Mouse (Mus musculus) spleen, adult 2 months (tissue): ENCODE results near the gene Olfr292. TPM values are rescaled to one million over a fixed set of nuclear protein-coding genes. Genes with fewer than 3 reads are reported as not detected.

ENCODE experiments used
- DNase-seq, 2 experiments: peaks; one replicate each; pipeline versions ENCODE4 v3.0.0 to v3.0.0-alpha.2; 2012 to 2021; ENCODE audit warnings: low spot score in 2 of 2, low read depth in 1 of 2
- H3K27ac ChIP-seq: fragments of 200-500 bp; 2 replicates; pipeline ENCODE4 v1.5.1; 2012; ENCODE audit warnings: low read length, inconsistent platforms; ENCODE audit not compliant: insufficient read depth
- H3K27me3 ChIP-seq: fragments of 200-500 bp; 2 replicates; pipeline ENCODE4 v1.6.1; 2012; ENCODE audit warnings: mild to moderate bottlenecking, moderate library complexity, low read length, inconsistent platforms; ENCODE audit not compliant: control insufficient read depth, insufficient read depth
- H3K36me3 ChIP-seq: fragments of 200-500 bp; 2 replicates; pipeline ENCODE4 v1.6.1; 2012; ENCODE audit warnings: mild to moderate bottlenecking, low read length, inconsistent platforms; ENCODE audit not compliant: control insufficient read depth, insufficient read depth
- H3K4me1 ChIP-seq: fragments of 200-500 bp; 2 replicates; pipeline ENCODE4 v1.6.1; 2011; ENCODE audit warnings: inconsistent platforms; ENCODE audit not compliant: control insufficient read depth, insufficient read depth, insufficient read length
- H3K4me3 ChIP-seq: fragments of 200-500 bp; 2 replicates; pipeline ENCODE4 v1.5.1; 2011; ENCODE audit warnings: mild to moderate bottlenecking, inconsistent platforms; ENCODE audit not compliant: insufficient read depth, insufficient read length; ENCODE audit errors: extremely low read depth
- CTCF ChIP-seq: fragments of 200-500 bp; IDR thresholded peaks from 2 replicates; pipeline ENCODE4 v1.5.1; 2011; ENCODE audit warnings: mild to moderate bottlenecking, inconsistent platforms; ENCODE audit not compliant: insufficient read depth, insufficient read length, insufficient replicate concordance; ENCODE audit errors: extremely low read depth
- POLR2A ChIP-seq: fragments of 200-500 bp; IDR thresholded peaks from 2 replicates; pipeline ENCODE4 v1.6.1; 2011; ENCODE audit warnings: low read depth, low read length, inconsistent platforms
- WGBS: fragments of 180-500 bp; shearing (Covaris S2); methylation state at CpG from one replicate; pipeline ENCODE4 v1.1.7; 2018; 5-methylcytosine and 5-hydroxymethylcytosine counted together
- polyA plus RNA-seq: library from polyadenylated mRNA; depleted of rRNA; stranded (reverse); fragments of >200 nt; gene quantifications from 2 replicates; pipeline ENCODE4 v1.2.3, GENCODE M21; 2012; rRNA removed

Olfr292 gene
- polyA plus RNA-seq, result not detected in 2 replicates

GRCm38 (mm10) chr7:86688030-86688429, at the start of gene Olfr292:
Olfr292 (plus strand) TSS chr7:86688330.
- TF ChIP-seq CTCF (no peak), POLR2A (no peak)
- H3K4me3 ChIP-seq, result no peak within 1 kb of the TSS
- no peaks in the 10 kb centered on the region for H3K4me1 ChIP-seq
- DNase-seq, result no peak
- no peak within 1 kb of the TSS for H3K27ac ChIP-seq
- H3K27me3 ChIP-seq, result no peaks in the 10 kb centered on the region
- H3K36me3 ChIP-seq, result no peaks in the 10 kb centered on the region

- 91% methylated on average over 4 of the region's 4 CpGs for WGBS
- Histone ChIP-seq H3K36me3 (no peaks in the 10 kb centered on the region), H3K27me3 (no peaks in the 10 kb centered on the region), H3K4me1 (no peaks in the 10 kb centered on the region), H3K27ac (no peak within 1 kb of the TSS), H3K4me3 (no peak within 1 kb of the TSS)
- TF ChIP-seq CTCF (no peak), POLR2A (no peak)
- DNase-seq, result no peak
Observed at GRCm38 (mm10) chr7:86648761-86649160, 39.4 kb upstream of the Olfr292 start, which contains the start of gene Olfr293. Olfr293 (plus strand) TSS chr7:86649061.

- Histone ChIP-seq H3K27ac (no peak overlapping the region), H3K4me3 (no peak overlapping the region), H3K27me3 (no peaks in the 10 kb centered on the region), H3K36me3 (no peaks in the 10 kb centered on the region), H3K4me1 (no peaks in the 10 kb centered on the region)
- DNase-seq, result no peak
- TF ChIP-seq CTCF (no peak), POLR2A (no peak)
Observed at GRCm38 (mm10) chr7:86725013-86725412, 36.9 kb downstream of the Olfr292 start.

Other genes starting within 250 kb of the Olfr292 start
- not detected in 2 replicates for gene Olfr299, start 228.4 kb upstream of the Olfr292 start, polyA plus RNA-seq
- gene Olfr298, start 195.8 kb upstream of the Olfr292 start, polyA plus RNA-seq, result not detected in 2 replicates
- not detected in 2 replicates for gene Olfr297, start 168.4 kb upstream of the Olfr292 start, polyA plus RNA-seq
- not detected in 2 replicates for gene Olfr295, start 104.5 kb upstream of the Olfr292 start, polyA plus RNA-seq
- not detected in 2 replicates for gene Olfr294, start 71.7 kb upstream of the Olfr292 start, polyA plus RNA-seq
- gene Olfr293, start 39.3 kb upstream of the Olfr292 start, polyA plus RNA-seq, result not detected in 2 replicates
- 0.07 and 0.23 TPM in 2 replicates for gene Folh1, start 87.6 kb downstream of the Olfr292 start, polyA plus RNA-seq
- gene Vmn2r77, start 106.7 kb downstream of the Olfr292 start, polyA plus RNA-seq, result not detected in 2 replicates
- gene Vmn2r78, start 226.8 kb downstream of the Olfr292 start, polyA plus RNA-seq, result not detected in 2 replicates